ENCODE assay signal across 9 mouse cellular contexts in genomic region chr16:33928788-33929462, GRCm38 (mm10). TPM values are rescaled to one million over a fixed set of nuclear protein-coding genes. Genes with fewer than 3 reads are reported as not detected.
DNase-seq lines count a peak whose midpoint lies in the region; ATAC-seq and TF ChIP-seq lines count a peak whose summit lies in the region.
"Had no signal": no experiment of that assay in that cellular context is flagged by ENCODE, and none has a peak within 500 bp of the region (broad histone marks: within the 10 kb centered on the region; RNA-seq: fewer than 3 reads in every experiment).

No protein-coding gene starts in this region.

- DNase-seq in cerebellum, postnatal 10 days, result peak; percentile 52 to 53
- DNase-seq in cerebellum, postnatal 14 days, result no peak
- DNase-seq in kidney, postnatal 14 days, result no peak
- DNase-seq in retina, postnatal 1 day, result peak; percentile 65
- DNase-seq in retina, embryonic 14.5 days (ENCODE audit: low spot score), result no peak
- no peak for DNase-seq in right cerebral cortex, adult 18-20 months

- H3K4me2 ChIP-seq in kidney, embryonic 16.5 days (replicated peaks; ENCODE audit: low read depth, low read length), result no peak overlapping the region
- no peak overlapping the region for H3K4me2 ChIP-seq in intestine, postnatal 0 days (replicated peaks; ENCODE audit: low read depth)
- H3K4me2 ChIP-seq: limb, embryonic 13.5 days had no signal

- H3K27me3 ChIP-seq in kidney, embryonic 16.5 days (ENCODE audit: insufficient read depth, low read length), result no peaks in the 10 kb centered on the region
- no peaks in the 10 kb centered on the region for H3K27me3 ChIP-seq in intestine, postnatal 0 days (replicated peaks; ENCODE audit: control insufficient read depth, insufficient read depth, low read length)
- H3K27me3 ChIP-seq: limb, embryonic 13.5 days had no signal

- 0 out of 2 replicates have a peak overlapping the region, but pooled peaks have one; percentile 43 for H3K27ac ChIP-seq in kidney, embryonic 16.5 days (ENCODE audit: low read length)
- H3K27ac ChIP-seq in intestine, postnatal 0 days (ENCODE audit: low read depth, low read length), result no peak overlapping the region
- H3K27ac ChIP-seq: limb, embryonic 13.5 days had no signal

- no peaks in the 10 kb centered on the region for H3K36me3 ChIP-seq in kidney, embryonic 16.5 days (ENCODE audit: insufficient read depth, low read length)
- no peaks in the 10 kb centered on the region for H3K36me3 ChIP-seq in intestine, postnatal 0 days (ENCODE audit: control insufficient read depth, insufficient read depth)

- H3K4me3 ChIP-seq in kidney, embryonic 16.5 days (ENCODE audit: low read length), result no peak overlapping the region
- H3K4me3 ChIP-seq in intestine, postnatal 0 days (ENCODE audit: low read depth, low read length), result no peak overlapping the region
- H3K4me3 ChIP-seq: limb, embryonic 13.5 days had no signal

- 72% methylated on average over 9 of the region's 9 CpGs for WGBS in kidney, embryonic 16.5 days
- WGBS in intestine, postnatal 0 days, result 54% methylated on average over 9 of the region's 9 CpGs

- no peaks in the 10 kb centered on the region for H3K9me3 ChIP-seq in kidney, embryonic 16.5 days (ENCODE audit: low read length)
- H3K9me3 ChIP-seq in intestine, postnatal 0 days (ENCODE audit: control insufficient read depth), result no peaks in the 10 kb centered on the region
- H3K9me3 ChIP-seq: limb, embryonic 13.5 days had no signal

- peaks cover 19% of the 10 kb centered on the region for H3K4me1 ChIP-seq in kidney, embryonic 16.5 days (ENCODE audit: insufficient read depth, low read length)
- H3K4me1 ChIP-seq in intestine, postnatal 0 days (replicated peaks; ENCODE audit: control insufficient read depth, insufficient read depth, low read length), result no peaks in the 10 kb centered on the region; the same call in 1 of the 2 replicates

- TF ChIP-seq CTCF in intestine, postnatal 0 days (IDR thresholded peaks at IDR 0.05; ENCODE audit: low read depth), result no peak

- no peak for ATAC-seq in kidney, embryonic 16.5 days (ENCODE audit: low FRiP score, low TSS enrichment)
- ATAC-seq in intestine, postnatal 0 days, result no peak

- H3K9ac ChIP-seq in kidney, embryonic 16.5 days (replicated peaks; ENCODE audit: low read length), result no peak overlapping the region
- no peak overlapping the region for H3K9ac ChIP-seq in intestine, postnatal 0 days (ENCODE audit: low read depth, low read length)
- H3K9ac ChIP-seq: limb, embryonic 13.5 days had no signal

RNA-seq across cellular contexts. Expression of gene Umps, which starts 37.9 kb away (rescaled TPM):
- 66.3 and 66.6 TPM in 2 replicates for polyA plus RNA-seq in kidney, embryonic 16.5 days (2015; fragmentation: Nextera tagmentation; extraction: Ambion mirVana)
- 12.4 and 13.1 TPM in 2 replicates for polyA plus RNA-seq in intestine, postnatal 0 days (2015; fragmentation: Nextera tagmentation; extraction: Ambion mirVana)

Comparison
In these comparisons a context has a peak if more than half of its experiments do, and no peak if none do; other contexts are left out.
1. DNase-seq: peak in cerebellum, postnatal 10 days (2 of 2) and retina, postnatal 1 day (single experiment); none in cerebellum, postnatal 14 days (0 of 2), kidney, postnatal 14 days (single experiment), retina, embryonic 14.5 days (single experiment) and right cerebral cortex, adult 18-20 months (single experiment).